9 mouse cellular contexts compared by ENCODE assay signal in the genomic region with DNA sequence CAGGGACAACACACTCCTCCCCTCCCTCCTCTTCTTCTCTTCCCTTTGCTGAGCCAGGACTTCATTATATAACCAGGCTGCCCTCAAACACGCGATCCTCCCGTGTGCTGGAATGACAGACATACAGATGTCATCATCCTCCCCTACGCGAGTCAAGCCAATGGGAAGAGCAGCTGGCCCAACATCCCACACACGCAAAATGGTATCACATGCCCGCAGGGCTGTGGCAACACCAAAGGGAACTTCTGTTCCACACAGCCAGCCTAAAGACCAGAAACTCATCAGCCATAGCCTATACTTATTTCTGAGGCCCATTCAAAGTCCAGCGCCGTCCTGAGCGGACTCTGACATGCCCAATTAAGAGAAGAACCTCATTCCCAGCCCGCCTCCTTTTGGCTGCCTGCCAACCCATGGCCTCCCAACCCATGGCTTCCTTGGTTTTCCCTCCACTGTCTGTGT. TPM values are rescaled to one million over a fixed set of nuclear protein-coding genes. Genes with fewer than 3 reads are reported as not detected.
DNase-seq lines count a peak whose midpoint lies in the region; ATAC-seq and TF ChIP-seq lines count a peak whose summit lies in the region.
"Had no signal": no experiment of that assay in that cellular context is flagged by ENCODE, and none has a peak within 500 bp of the region (broad histone marks: within the 10 kb centered on the region; RNA-seq: fewer than 3 reads in every experiment).

No protein-coding gene starts in this region.

- no peak for TF ChIP-seq CTCF in left cerebral cortex, adult 2 months (IDR thresholded peaks at IDR 0.05)

- no peak overlapping the region for H3K27ac ChIP-seq in kidney, embryonic 16.5 days (ENCODE audit: low read length)
- H3K27ac ChIP-seq in left cerebral cortex, adult 2 months: peak overlapping the region; percentile 78

- no peak overlapping the region for H3K9ac ChIP-seq in kidney, embryonic 16.5 days (replicated peaks; ENCODE audit: low read length)

- H3K36me3 ChIP-seq in kidney, embryonic 16.5 days (ENCODE audit: insufficient read depth, low read length): no peaks in the 10 kb centered on the region

- H3K27me3 ChIP-seq in kidney, embryonic 16.5 days (ENCODE audit: insufficient read depth, low read length): no peaks in the 10 kb centered on the region

- ATAC-seq in kidney, embryonic 16.5 days (ENCODE audit: low FRiP score, low TSS enrichment): no peak

- intact Hi-C loops in left cerebral cortex, adult 2 months (cut with DNase I): loop anchor here (5.0 kb wide), 2 partner anchors 33 to 173 kb away; no protein-coding TSS in a partner anchor

- no peak overlapping the region for H3K4me3 ChIP-seq in kidney, embryonic 16.5 days (ENCODE audit: low read length)
- no peak overlapping the region for H3K4me3 ChIP-seq in left cerebral cortex, adult 2 months

- no peaks in the 10 kb centered on the region for H3K9me3 ChIP-seq in kidney, embryonic 16.5 days (ENCODE audit: low read length)

- H3K4me2 ChIP-seq in kidney, embryonic 16.5 days (replicated peaks; ENCODE audit: low read depth, low read length): no peak overlapping the region

- H3K4me1 ChIP-seq in kidney, embryonic 16.5 days (ENCODE audit: insufficient read depth, low read length): no peaks in the 10 kb centered on the region

- DNase-seq in kidney, adult 18-20 months: peak; percentile 43
- peak; percentile 87 for DNase-seq in brain, adult 2 months (ENCODE audit: low read depth, low spot score)
- DNase-seq in cerebellum, postnatal 14 days: peak; percentile 60 to 77
- DNase-seq in left cerebral cortex, adult 2 months (ENCODE audit: extremely low spot score in 1 of 2, low spot score in 2 of 2): peak; percentile 54 to 55
- no peak for DNase-seq in embryo, embryonic 10 days (ENCODE audit: low spot score)
- no peak for DNase-seq in heart, adult 11 months
- no peak for DNase-seq in urinary bladder, postnatal 14 days (ENCODE audit: low spot score)
- DNase-seq: thymus, adult 18-20 months had no signal

- 82% methylated on average over 11 of the region's 11 CpGs for WGBS in kidney, embryonic 16.5 days

RNA-seq across cellular contexts. Expression of a gene that starts 40.0 kb away (rescaled TPM):
- polyA plus RNA-seq in kidney, embryonic 16.5 days (2015; fragmentation: Nextera tagmentation; extraction: Ambion mirVana): 0.53 and 0.55 TPM in 2 replicates
- total RNA-seq in left cerebral cortex, adult 2 months (2021): 100 to 1,000 TPM; 208 to 221 TPM

Comparison
In these comparisons a context has a peak if more than half of its experiments do, and no peak if none do; other contexts are left out.
1. DNase-seq: peak in kidney, adult 18-20 months (single experiment), brain, adult 2 months (single experiment), cerebellum, postnatal 14 days (2 of 2) and left cerebral cortex, adult 2 months (2 of 2); none in embryo, embryonic 10 days (single experiment), heart, adult 11 months (single experiment) and urinary bladder, postnatal 14 days (single experiment).